Mouse (Mus musculus): ENCODE measurements around the gene Fads2.

- TF ChIP-seq POLR2A (IDR thresholded peaks at IDR 0.05; ENCODE audit: control insufficient read depth, extremely low read depth, insufficient read depth, low read length, poor library complexity), result no peak
- no peak for TF ChIP-seq CTCF (IDR thresholded peaks at IDR 0.05; ENCODE audit: borderline replicate concordance, control insufficient read depth, extremely low read depth, insufficient read depth, low read length, poor library complexity)
Measured at GRCm38 (mm10) chr19:10102054-10102700, 631 bp upstream of the Fads2 start.
